Mouse (Mus musculus): ENCODE data around the gene Hcar2.

Hcar2 gene

DNA sequence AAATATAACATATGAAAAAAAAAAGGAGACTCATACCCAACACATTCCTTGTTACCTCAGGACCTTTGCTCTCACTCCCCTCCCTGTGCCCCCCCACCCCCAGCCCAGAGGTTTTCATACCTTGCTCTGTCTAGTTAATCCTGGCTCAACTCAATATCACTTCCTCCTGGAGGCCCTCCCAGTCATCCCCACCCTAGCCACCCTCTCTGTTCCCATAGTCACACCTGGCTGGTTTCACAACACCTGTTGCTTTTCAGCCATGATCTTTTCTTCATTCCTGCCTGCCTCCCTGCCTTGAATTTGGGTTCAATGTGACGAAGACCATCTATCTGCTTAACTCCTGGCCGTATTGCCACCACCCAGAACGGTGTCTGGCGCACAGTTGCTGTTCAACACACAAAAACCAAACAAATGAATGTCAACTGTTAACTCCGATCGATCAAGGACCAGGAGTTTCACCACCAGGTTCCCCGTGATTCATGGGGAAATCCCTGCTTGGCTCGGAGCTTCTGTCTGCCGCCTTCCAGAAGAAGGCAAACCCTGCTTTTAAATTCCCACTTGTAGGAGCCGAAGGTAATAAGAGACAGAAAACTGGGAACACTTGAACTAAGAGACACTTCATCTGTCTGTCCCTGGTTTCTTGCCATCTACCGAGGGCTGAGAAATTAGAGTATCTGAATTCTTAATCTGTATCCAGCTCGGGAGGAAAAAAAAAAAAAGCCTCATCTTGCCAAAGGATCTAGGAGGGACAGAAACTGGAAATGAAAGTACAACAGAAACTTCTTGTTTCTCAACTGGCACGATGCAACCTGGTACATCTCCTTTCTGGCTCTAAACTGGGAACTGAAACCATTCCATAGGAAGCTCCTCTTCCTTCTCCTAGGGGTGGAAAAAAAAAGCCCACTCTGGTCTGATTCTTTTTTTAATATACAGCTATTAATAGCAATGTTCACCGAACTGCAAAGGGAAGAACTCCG is 2.6 kb downstream of the Hcar2 start:
- DNase-seq (ENCODE audit: low spot score in 2 of 2) = no peak

DNA sequence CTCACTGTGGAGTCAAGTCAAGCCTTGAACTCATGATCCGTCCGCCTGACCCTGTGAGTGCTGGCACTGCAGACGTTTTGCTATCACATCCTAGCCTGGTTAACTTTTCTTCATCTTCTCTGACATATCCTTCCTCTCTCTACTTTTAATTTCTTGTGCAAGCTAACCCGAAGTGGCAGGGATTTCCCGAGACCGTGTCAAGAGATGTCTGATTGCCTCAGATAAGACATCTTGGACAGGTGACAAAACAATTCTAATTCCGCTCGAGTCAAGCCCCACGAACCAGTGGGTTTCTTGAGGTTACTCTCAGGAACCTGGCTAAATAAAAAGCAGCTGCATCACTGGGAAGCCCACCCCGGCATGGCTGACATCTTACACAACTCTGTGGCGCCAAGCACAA is 6.5 kb downstream of the Hcar2 start:
- DNase-seq (ENCODE audit: low spot score in 2 of 2) = no peak

DNA sequence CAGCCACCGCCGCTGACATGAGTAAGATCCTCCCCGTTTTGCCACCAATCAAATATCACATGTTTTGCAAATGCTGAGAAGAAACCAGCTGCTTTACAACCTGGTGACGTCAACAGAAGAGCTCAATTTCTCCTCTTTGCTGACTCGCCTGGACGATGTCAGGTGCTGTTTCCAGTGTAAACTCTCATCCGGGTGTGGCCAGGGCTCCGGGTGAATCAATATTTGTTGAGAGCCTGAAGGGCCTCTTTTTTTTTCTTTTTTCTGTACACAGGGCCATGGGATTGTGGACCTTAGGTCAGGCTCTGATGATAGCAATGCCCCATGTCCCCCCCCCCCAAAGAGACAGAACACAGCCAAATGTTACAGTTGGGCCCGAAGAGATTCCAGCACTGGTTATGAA is 10.8 kb downstream of the Hcar2 start:
- no peak for DNase-seq (ENCODE audit: low spot score in 2 of 2)

- no peak for DNase-seq (ENCODE audit: low spot score in 2 of 2)
Measured at GRCm38 (mm10) chr5:123853877-123854504, 11.3 kb downstream of the Hcar2 start.

GRCm38 (mm10) chr5:123851398-123851797 is 13.9 kb downstream of the Hcar2 start:
- DNase-seq (ENCODE audit: low spot score in 2 of 2) = no peak

GRCm38 (mm10) chr5:123844316-123844715 is 21.0 kb downstream of the Hcar2 start:
- no peak for DNase-seq (ENCODE audit: low spot score in 2 of 2)

DNA sequence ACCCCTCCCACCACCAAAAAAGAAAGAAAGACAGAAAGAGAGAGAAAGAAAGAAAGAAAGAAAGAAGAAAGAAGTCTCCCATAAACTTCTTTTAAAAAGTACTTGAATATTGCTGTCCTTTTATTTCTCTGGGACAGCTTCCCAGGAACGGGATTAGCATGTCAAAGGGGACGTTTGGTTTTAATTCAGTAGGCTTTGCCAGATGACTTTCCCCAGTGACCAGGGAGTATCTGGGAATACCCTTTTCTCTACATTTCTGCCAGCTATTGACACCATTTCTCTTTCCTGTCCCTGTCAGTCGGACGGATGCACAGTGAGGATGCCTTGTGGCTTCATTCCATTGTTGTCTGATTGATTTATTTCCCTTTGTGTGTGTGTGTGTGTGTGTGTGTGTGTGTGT is 21.5 kb downstream of the Hcar2 start:
- no peak for DNase-seq (ENCODE audit: low spot score in 2 of 2)

GRCm38 (mm10) chr5:123842935-123843282 is 22.4 kb downstream of the Hcar2 start:
- DNase-seq (ENCODE audit: low spot score in 2 of 2) = no peak

- DNase-seq (ENCODE audit: low spot score in 2 of 2) = no peak
Measured at GRCm38 (mm10) chr5:123842221-123842934, 22.9 kb downstream of the Hcar2 start.

GRCm38 (mm10) chr5:123837371-123837770 is 27.9 kb downstream of the Hcar2 start:
- no peak for DNase-seq (ENCODE audit: low spot score in 2 of 2)

GRCm38 (mm10) chr5:123834836-123835235 is 30.5 kb downstream of the Hcar2 start:
- no peak for DNase-seq (ENCODE audit: low spot score in 2 of 2)

DNA sequence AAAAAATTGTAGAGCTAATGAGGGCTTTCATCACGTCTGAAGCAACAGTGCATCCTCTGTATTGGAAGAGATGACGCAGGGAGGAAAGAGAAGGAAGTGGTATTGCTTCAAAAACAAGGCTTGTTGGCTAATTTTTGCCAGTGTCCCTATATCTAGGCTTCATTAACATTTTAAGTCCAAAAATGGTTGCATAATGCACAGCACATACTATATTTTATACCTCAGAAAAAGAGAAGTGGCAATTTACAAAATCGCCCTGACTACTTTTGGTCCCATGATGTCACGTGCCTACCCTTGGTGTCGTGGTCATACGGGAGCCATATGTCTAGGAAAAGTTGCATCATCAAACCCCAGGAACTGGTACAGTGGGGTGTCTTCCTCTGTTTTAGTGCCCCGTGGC is 33.0 kb downstream of the Hcar2 start:
- no peak for DNase-seq (ENCODE audit: low spot score in 2 of 2)

DNA sequence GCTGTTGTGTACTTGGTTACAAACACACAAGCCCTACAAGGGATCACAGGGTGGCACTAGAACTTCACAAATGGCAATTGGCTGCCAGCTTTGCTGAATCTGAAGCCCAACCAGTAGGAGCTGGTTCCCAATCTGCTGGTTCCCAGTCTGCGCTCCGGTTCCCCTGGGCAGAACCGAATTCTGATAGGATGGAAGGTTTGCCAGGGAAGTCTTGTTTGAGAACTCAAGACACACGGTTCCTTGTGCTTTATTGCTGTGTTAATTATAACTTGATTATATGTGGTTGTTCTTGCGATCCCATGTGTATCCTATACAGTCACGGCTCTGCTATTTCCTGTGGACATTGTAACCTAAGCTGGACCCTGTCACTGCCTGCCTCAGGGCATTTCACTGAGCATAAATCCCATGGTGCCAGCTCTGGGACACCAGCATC is 37.6 kb downstream of the Hcar2 start:
- DNase-seq (ENCODE audit: low spot score in 2 of 2) = peak in 1 of 2 experiments; percentile 43

- no peak for DNase-seq (ENCODE audit: low spot score in 2 of 2)
Measured at GRCm38 (mm10) chr5:123822706-123823105, 42.6 kb downstream of the Hcar2 start.

DNA sequence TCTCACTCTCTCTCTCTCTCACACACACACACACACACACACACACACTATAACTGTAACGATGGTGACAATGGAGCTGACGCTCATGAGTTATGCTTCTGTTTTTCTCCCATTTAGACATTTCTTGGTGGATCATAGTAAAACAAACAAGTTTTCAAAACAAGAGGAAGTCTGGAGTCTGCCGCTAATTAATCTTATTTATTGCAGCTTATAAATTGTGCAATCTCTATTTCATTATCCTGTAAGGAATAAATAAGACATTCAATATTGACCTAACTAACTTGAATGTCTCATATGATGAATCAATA is 44.1 kb downstream of the Hcar2 start:
- no peak for DNase-seq (ENCODE audit: low spot score in 2 of 2)

GRCm38 (mm10) chr5:123820501-123821263 is 44.6 kb downstream of the Hcar2 start:
- no peak for DNase-seq (ENCODE audit: low spot score in 2 of 2)

- DNase-seq (ENCODE audit: low spot score in 2 of 2) = peak; percentile 64 to 71
Measured at GRCm38 (mm10) chr5:123818941-123819577, 46.2 kb downstream of the Hcar2 start.

GRCm38 (mm10) chr5:123816891-123817290 is 48.4 kb downstream of the Hcar2 start:
- DNase-seq (ENCODE audit: low spot score in 2 of 2) = no peak
